Mouse (Mus musculus) neural tube, embryonic 14.5 days (tissue): ENCODE results near the gene Arrdc1. TPM values are rescaled to one million over a fixed set of nuclear protein-coding genes. Genes with fewer than 3 reads are reported as not detected.

Source experiments
- ATAC-seq: fragments of 200-750 bp; cut with Nextera tagmentation; 2 replicates; pipeline ENCODE4 v1.8.0; 2017; ENCODE audit warnings: low read depth, mild to moderate bottlenecking, moderate TSS enrichment, moderate library complexity
- H3K27ac ChIP-seq: fragments of 300-500 bp; sonication (generic); 2 replicates; pipeline ENCODE4 v1.5.1; 2014; ENCODE audit warnings: low read depth, mild to moderate bottlenecking, control low read depth, low read length, moderate library complexity, mixed read lengths
- H3K27me3 ChIP-seq: fragments of 300-500 bp; sonication (generic); 2 replicates; pipeline ENCODE4 v1.6.1; 2014; ENCODE audit warnings: low read length; ENCODE audit not compliant: control insufficient read depth, insufficient read depth
- H3K36me3 ChIP-seq: fragments of 300-500 bp; sonication (generic); 2 replicates; pipeline ENCODE4 v1.6.1; 2014; ENCODE audit warnings: low read length, mixed read lengths; ENCODE audit not compliant: control insufficient read depth, insufficient read depth
- H3K4me1 ChIP-seq: fragments of 300-500 bp; sonication (generic); 2 replicates; pipeline ENCODE4 v1.6.1; 2014; ENCODE audit warnings: low read length; ENCODE audit not compliant: control insufficient read depth, insufficient read depth
- H3K4me2 ChIP-seq: fragments of 300-500 bp; sonication (generic); 2 replicates; pipeline ENCODE4 v1.6.1; 2014; ENCODE audit warnings: mild to moderate bottlenecking, low read depth, low read length, control low read depth
- H3K4me3 ChIP-seq: fragments of 300-500 bp; sonication (generic); 2 replicates; pipeline ENCODE4 v1.5.1; 2014; ENCODE audit warnings: low read depth, low read length, control low read depth, mixed read lengths
- H3K9ac ChIP-seq: fragments of 300-500 bp; sonication (generic); replicated peaks from 2 replicates; pipeline ENCODE4 v1.6.1; 2014; ENCODE audit warnings: low read depth, mild to moderate bottlenecking, control low read depth, low read length, mixed read lengths
- H3K9me3 ChIP-seq: fragments of 300-500 bp; sonication (generic); 2 replicates; pipeline ENCODE4 v1.6.1; 2016; ENCODE audit warnings: low read length; ENCODE audit not compliant: control insufficient read depth
- WGBS: fragments of 180-500 bp; shearing (Covaris S2); extraction: QIAGEN DNeasy Blood & Tissue Kit; methylation state at CpG from one replicate; pipeline ENCODE4 v1.1.7; 2014; 5-methylcytosine and 5-hydroxymethylcytosine counted together
- polyA plus RNA-seq: library from polyadenylated mRNA; unstranded; fragments of >200 nt; fragmentation: Nextera tagmentation; extraction: Ambion mirVana; gene quantifications from 2 replicates; pipeline ENCODE4 v1.2.1, GENCODE M21; 2014

Gene Arrdc1
- polyA plus RNA-seq, 1 experiment from 2014 or later: 30.2 TPM

DNA sequence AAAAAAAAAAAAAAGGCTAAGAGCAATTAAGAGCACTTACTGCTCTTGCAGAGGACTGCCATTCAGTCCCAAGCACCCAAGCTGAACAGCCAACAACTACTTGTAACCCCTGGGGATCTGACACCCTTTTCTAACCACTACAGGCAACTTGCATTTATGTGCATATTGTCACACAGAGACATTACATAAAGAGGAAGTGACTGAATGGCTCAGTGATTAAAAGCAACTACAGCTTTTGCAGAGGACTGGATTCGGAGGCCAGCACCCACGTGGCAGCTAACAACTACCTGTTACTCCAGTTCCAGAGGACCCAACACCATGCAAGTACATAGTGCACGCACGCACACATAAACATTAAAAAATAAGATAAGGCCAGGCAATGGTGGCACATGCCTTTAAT, 24.6 kb downstream of the Arrdc1 start:
- Histone ChIP-seq H3K4me3 (no peak overlapping the region), H3K9me3 (no peaks in the 10 kb centered on the region), H3K36me3 (no peaks in the 10 kb centered on the region), H3K27ac (no peak overlapping the region), H3K4me1 (peaks cover 9% of the 10 kb centered on the region), H3K27me3 (no peaks in the 10 kb centered on the region), H3K9ac (no peak overlapping the region), H3K4me2 (no peak overlapping the region)
- 90% methylated on average over 4 of the region's 4 CpGs for WGBS
- ATAC-seq: no peak

DNA sequence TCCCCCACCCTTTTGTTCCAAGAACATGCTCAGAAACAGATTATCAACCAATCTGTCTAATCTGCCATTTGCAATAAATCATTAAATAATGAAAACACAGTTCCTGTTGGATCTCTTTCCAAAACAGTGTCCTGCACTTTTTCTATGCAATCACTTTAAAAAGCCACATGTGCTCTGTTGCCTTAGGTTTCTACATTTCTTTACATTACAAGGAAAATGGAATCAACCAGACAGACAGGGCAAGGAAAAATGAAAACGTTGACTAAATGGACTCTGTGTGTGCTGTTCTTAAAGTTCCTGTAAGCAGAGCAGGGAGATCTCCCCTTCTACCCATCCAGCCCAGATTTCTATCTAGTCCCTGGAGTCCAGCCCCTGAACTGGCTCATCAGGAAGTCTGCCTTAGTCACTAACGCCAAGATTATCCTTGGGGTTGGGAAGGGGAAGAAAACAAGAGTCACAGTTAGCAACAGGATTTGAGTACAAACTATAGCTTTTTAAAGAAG, 29.3 kb downstream of the Arrdc1 start:
- Histone ChIP-seq H3K9ac (peak overlapping the region; percentile 41; the same call in 1 of the 2 replicates), H3K36me3 (no peaks in the 10 kb centered on the region), H3K9me3 (no peaks in the 10 kb centered on the region), H3K27me3 (no peaks in the 10 kb centered on the region), H3K4me2 (peak overlapping the region; percentile 26; the same call in 1 of the 2 replicates), H3K27ac (peak overlapping the region; percentile 75), H3K4me1 (peaks cover 18% of the 10 kb centered on the region), H3K4me3 (no peak overlapping the region)
- 4% methylated on average over 2 of the region's 2 CpGs for WGBS
- ATAC-seq: no peak

DNA sequence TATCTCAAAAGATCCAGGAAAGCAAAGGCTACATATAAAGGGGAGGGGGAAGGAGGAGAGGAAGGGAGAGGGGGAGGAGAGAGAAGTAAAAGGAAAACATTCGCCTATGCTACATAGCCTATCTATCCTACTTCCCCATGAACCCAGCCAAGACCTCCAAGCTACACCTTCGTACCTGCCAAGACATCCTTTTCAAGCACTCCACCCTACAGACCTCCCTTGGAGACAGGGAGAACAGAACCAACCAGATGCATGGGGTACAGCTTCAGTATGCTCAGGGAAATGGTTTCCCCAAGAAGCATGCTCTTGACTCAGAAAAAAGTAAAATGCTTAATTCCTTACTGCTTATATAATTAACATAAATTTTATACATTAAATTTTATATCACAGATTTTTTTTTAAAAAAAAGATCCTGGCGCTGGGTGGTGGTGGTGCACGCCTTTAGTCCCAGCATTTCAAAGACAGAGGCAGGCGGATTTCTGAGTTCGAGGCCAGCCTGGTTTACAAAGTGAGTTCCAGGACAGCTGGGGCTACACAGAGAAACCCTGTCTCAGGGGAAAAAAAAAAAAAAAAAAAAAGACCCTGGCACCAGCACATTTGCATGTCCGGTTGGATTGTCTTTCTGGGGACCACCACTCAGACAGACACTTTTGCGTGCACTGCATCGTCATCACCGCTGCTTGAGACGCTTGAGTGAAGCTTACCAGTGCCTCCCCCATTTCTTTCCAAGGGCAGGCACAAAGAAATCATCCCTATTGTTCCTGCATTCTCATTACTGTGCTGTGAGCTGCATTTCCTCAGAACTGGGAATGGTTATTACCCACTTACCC, 30.0 kb downstream of the Arrdc1 start:
- peak; percentile 49 for ATAC-seq
- WGBS: 38% methylated on average over 11 of the region's 11 CpGs
- no peak overlapping the region for H3K4me3 ChIP-seq
- no peaks in the 10 kb centered on the region for H3K27me3 ChIP-seq
- no peaks in the 10 kb centered on the region for H3K9me3 ChIP-seq
- peaks cover 18% of the 10 kb centered on the region for H3K4me1 ChIP-seq
- peak overlapping the region; percentile 41 for H3K9ac ChIP-seq
- H3K36me3 ChIP-seq: no peaks in the 10 kb centered on the region
- H3K4me2 ChIP-seq: peak overlapping the region; percentile 26; the same call in 1 of the 2 replicates
- peak overlapping the region; percentile 75 for H3K27ac ChIP-seq

- H3K27ac ChIP-seq: no peak overlapping the region
- H3K9me3 ChIP-seq: no peaks in the 10 kb centered on the region
- peaks cover 18% of the 10 kb centered on the region for H3K4me1 ChIP-seq
- H3K9ac ChIP-seq: no peak overlapping the region
- H3K27me3 ChIP-seq: no peaks in the 10 kb centered on the region
- ATAC-seq: no peak
- whole genome bisulfite sequencing: 89% methylated on average over 6 of the region's 6 CpGs
- H3K4me3 ChIP-seq: no peak overlapping the region
- no peaks in the 10 kb centered on the region for H3K36me3 ChIP-seq
- no peak overlapping the region for H3K4me2 ChIP-seq
These were observed 32.1 kb downstream of the Arrdc1 start for GRCm38 (mm10) chr2:24902999-24903398.

DNA sequence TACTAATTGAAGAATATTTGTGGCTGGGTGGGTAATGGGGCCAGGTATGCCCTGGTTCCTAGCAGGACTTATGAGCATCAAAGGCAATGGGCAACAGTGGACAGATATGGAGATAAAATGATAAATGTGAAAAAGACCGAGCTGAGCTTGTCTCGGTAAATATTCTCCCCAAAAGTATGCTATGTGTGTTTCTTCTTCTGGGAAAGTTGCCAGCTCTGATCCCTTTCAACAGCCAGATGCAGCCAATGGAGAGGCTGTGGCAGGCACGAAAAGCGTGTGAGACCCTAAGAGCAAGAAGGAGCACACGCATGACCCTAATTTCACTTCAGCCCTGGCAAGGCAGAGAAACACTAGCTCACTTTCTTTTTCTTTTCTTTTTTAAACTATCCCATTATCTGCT, 34.0 kb downstream of the Arrdc1 start:
- Histone ChIP-seq H3K4me1 (peaks cover 15% of the 10 kb centered on the region), H3K9ac (no peak overlapping the region), H3K27me3 (no peaks in the 10 kb centered on the region), H3K9me3 (no peaks in the 10 kb centered on the region), H3K4me2 (no peak overlapping the region), H3K4me3 (no peak overlapping the region), H3K27ac (no peak overlapping the region; the same call in 1 of the 2 replicates), H3K36me3 (no peaks in the 10 kb centered on the region)
- 43% methylated on average over 5 of the region's 5 CpGs for WGBS
- ATAC-seq: no peak

DNA sequence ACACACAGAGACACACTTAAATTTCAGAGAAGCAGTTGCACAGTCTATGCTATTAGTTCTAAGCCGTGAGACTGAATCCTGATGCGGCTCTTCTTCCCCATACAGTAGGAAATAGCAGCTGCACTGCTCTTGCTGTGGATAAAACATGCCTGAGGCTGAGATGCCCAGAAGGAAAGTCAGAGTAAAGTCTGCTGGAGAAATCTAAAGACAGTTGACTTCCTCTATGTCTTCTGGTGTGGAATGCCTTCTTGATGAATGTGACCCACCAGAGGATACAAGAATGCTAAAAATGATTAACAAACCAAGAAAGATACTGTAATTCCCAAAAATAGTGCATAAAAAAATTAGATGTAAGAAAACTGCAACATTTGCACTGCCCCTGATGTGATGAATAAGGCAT, 35.8 kb downstream of the Arrdc1 start:
- H3K27ac ChIP-seq: no peak overlapping the region
- ATAC-seq: no peak
- H3K9ac ChIP-seq: no peak overlapping the region
- WGBS: 93% methylated on average over 2 of the region's 2 CpGs
- peaks cover 3% of the 10 kb centered on the region; the same call in 1 of the 2 replicates for H3K4me1 ChIP-seq
- H3K9me3 ChIP-seq: no peaks in the 10 kb centered on the region
- H3K27me3 ChIP-seq: no peaks in the 10 kb centered on the region
- H3K4me2 ChIP-seq: no peak overlapping the region
- H3K4me3 ChIP-seq: no peak overlapping the region
- no peaks in the 10 kb centered on the region for H3K36me3 ChIP-seq

- Histone ChIP-seq H3K4me2 (no peak overlapping the region), H3K27ac (no peak overlapping the region), H3K9ac (no peak overlapping the region), H3K4me3 (no peak overlapping the region), H3K27me3 (no peaks in the 10 kb centered on the region), H3K36me3 (no peaks in the 10 kb centered on the region), H3K4me1 (peaks cover 3% of the 10 kb centered on the region; the same call in 1 of the 2 replicates), H3K9me3 (no peaks in the 10 kb centered on the region)
- no peak for ATAC-seq
- WGBS: 85% methylated on average over 4 of the region's 4 CpGs
These were observed 38.3 kb downstream of the Arrdc1 start for GRCm38 (mm10) chr2:24896761-24897160.

DNA sequence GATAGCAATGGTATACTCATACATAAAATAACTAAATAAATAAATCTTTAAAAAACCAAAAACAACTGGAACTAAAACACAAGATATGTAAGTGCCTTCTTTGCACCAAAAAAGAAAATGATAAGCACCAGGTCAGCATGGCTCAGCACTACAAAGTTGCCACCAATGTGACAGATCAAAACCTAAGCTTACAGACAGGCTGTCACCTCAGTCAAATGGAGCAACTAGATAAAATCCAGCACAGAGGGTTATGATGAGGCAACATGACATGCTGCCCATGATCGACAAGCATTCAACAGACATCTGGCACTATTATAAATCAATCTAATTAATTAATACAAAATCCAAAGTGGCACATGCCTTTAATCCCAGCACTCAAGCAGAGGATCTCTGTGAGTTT, 40.8 kb downstream of the Arrdc1 start:
- Histone ChIP-seq H3K36me3 (no peaks in the 10 kb centered on the region), H3K4me3 (no peak overlapping the region), H3K27me3 (no peaks in the 10 kb centered on the region), H3K4me2 (no peak overlapping the region), H3K9me3 (no peaks in the 10 kb centered on the region), H3K27ac (no peak overlapping the region), H3K4me1 (no peaks in the 10 kb centered on the region), H3K9ac (no peak overlapping the region)
- ATAC-seq: no peak
- 87% methylated on average over 1 of the region's 1 CpGs for WGBS

- Histone ChIP-seq H3K27ac (no peak overlapping the region), H3K4me1 (no peaks in the 10 kb centered on the region), H3K9me3 (no peaks in the 10 kb centered on the region), H3K4me2 (no peak overlapping the region), H3K9ac (no peak overlapping the region), H3K36me3 (no peaks in the 10 kb centered on the region), H3K27me3 (no peaks in the 10 kb centered on the region), H3K4me3 (no peak overlapping the region)
- no peak for ATAC-seq
- WGBS: 92% methylated on average over 5 of the region's 5 CpGs
These were observed 42.7 kb downstream of the Arrdc1 start for GRCm38 (mm10) chr2:24892318-24892717.
